Mouse (Mus musculus) MEL (cell line): Measurements from ENCODE around the gene Ccdc174. TPM values are rescaled to one million over a fixed set of nuclear protein-coding genes. Genes with fewer than 3 reads are reported as not detected.
A peak's percentile ranks its signal among the peaks of the same experiment; 100 is the strongest.

Experiments
- DNase-seq: peaks from one replicate; pipeline ENCODE4 v3.0.0; 2011; ENCODE audit warnings: low read depth, low spot score
- H3K27ac ChIP-seq: 2 replicates; pipeline ENCODE4 v1.5.1; 2012; ENCODE audit warnings: low read depth, mild to moderate bottlenecking, control low read depth, low read length, moderate library complexity; ENCODE audit not compliant: control insufficient read depth
- H3K27me3 ChIP-seq, 2 experiments: fragments of 150-350 bp in 1 of 2; sonication (generic) in 1 of 2; 2 replicates each; pipeline ENCODE4 v1.6.1; 2012; ENCODE audit warnings: low read length in 2 of 2, mild to moderate bottlenecking in 2 of 2, improper control_type of control experiment in 1 of 2, moderate library complexity in 1 of 2; ENCODE audit not compliant: insufficient read depth in 2 of 2, control insufficient read depth in 1 of 2
- H3K36me3 ChIP-seq, 2 experiments: 2 replicates each; pipeline ENCODE4 v1.6.1; 2012 to 2014; ENCODE audit warnings: low read length in 2 of 2, improper control_type of control experiment in 1 of 2, inconsistent platforms in 1 of 2, mild to moderate bottlenecking in 1 of 2; ENCODE audit not compliant: insufficient read depth in 2 of 2, control insufficient read depth in 1 of 2
- H3K4me1 ChIP-seq, 2 experiments: fragments of 150-350 bp in 1 of 2; sonication (generic) in 1 of 2; 2 replicates each; pipeline ENCODE4 v1.6.1; 2012; ENCODE audit warnings: low read length in 2 of 2, improper control_type of control experiment in 1 of 2, mild to moderate bottlenecking in 1 of 2; ENCODE audit not compliant: insufficient read depth in 2 of 2, control insufficient read depth in 1 of 2
- H3K4me3 ChIP-seq, 2 experiments: fragments of 150-350 bp in 1 of 2; sonication (generic) in 1 of 2; 2 replicates each; pipeline ENCODE4 v1.5.1; 2012; ENCODE audit warnings: low read depth in 2 of 2, low read length in 2 of 2, mild to moderate bottlenecking in 2 of 2, moderate library complexity in 2 of 2, control low read depth in 1 of 2, improper control_type of control experiment in 1 of 2; ENCODE audit not compliant: control insufficient read depth in 1 of 2, insufficient read depth in 1 of 2
- H3K79me2 ChIP-seq: 2 replicates; pipeline ENCODE4 v1.6.1; 2012; ENCODE audit warnings: mild to moderate bottlenecking, low read length, moderate library complexity; ENCODE audit not compliant: control insufficient read depth, poor library complexity, insufficient read depth
- H3K9ac ChIP-seq: 2 replicates; pipeline ENCODE4 v1.6.1; 2012; ENCODE audit warnings: low read depth, mild to moderate bottlenecking, control low read depth, low read length, moderate library complexity; ENCODE audit not compliant: control insufficient read depth, poor library complexity, severe bottlenecking
- H3K9me3 ChIP-seq: fragments of 150-350 bp; sonication (generic); replicated peaks from 2 replicates; pipeline ENCODE4 v1.6.1; 2012; ENCODE audit warnings: mild to moderate bottlenecking, low read length, improper control_type of control experiment, moderate library complexity; ENCODE audit not compliant: insufficient read depth
- BHLHE40 ChIP-seq: IDR thresholded peaks from 2 replicates; pipeline ENCODE4 v1.6.1; 2012; ENCODE audit warnings: low read depth, mild to moderate bottlenecking, inconsistent platforms, low read length, improper control_type of control experiment, borderline replicate concordance
- CHD2 ChIP-seq: IDR thresholded peaks from 2 replicates; pipeline ENCODE4 v1.6.1; 2011; ENCODE audit warnings: low read length, improper control_type of control experiment
- E2F4 ChIP-seq: IDR thresholded peaks from 2 replicates; pipeline ENCODE4 v1.6.1; 2011; ENCODE audit warnings: low read depth, low read length, improper control_type of control experiment, borderline replicate concordance
- ELF1 ChIP-seq: IDR thresholded peaks from 2 replicates; pipeline ENCODE4 v1.6.1; 2014; ENCODE audit warnings: low read depth, mild to moderate bottlenecking, inconsistent platforms, low read length, improper control_type of control experiment, moderate library complexity
- EP300 ChIP-seq, 2 experiments: IDR thresholded peaks; 2 replicates each; pipeline ENCODE4 v1.6.1; 2011; ENCODE audit warnings: improper control_type of control experiment in 2 of 2, low read length in 2 of 2, low read depth in 1 of 2, mild to moderate bottlenecking in 1 of 2
- ETS1 ChIP-seq: IDR thresholded peaks from 2 replicates; pipeline ENCODE4 v1.6.1; 2012; ENCODE audit warnings: low read depth, mild to moderate bottlenecking, inconsistent platforms, low read length, improper control_type of control experiment, moderate library complexity
- GATA1 ChIP-seq: IDR thresholded peaks from 2 replicates; pipeline ENCODE4 v1.6.1; 2011; ENCODE audit warnings: low read depth, low read length, improper control_type of control experiment
- JUND ChIP-seq: IDR thresholded peaks from 2 replicates; pipeline ENCODE4 v1.6.1; 2011; ENCODE audit warnings: low read depth, mild to moderate bottlenecking, improper control_type of control experiment, low read length
- KAT2A ChIP-seq: conservative IDR thresholded peaks from 2 replicates; pipeline ENCODE4 v1.6.1; 2012; ENCODE audit warnings: low read depth, low read length, improper control_type of control experiment, inconsistent platforms
- MAFK ChIP-seq: IDR thresholded peaks from 2 replicates; pipeline ENCODE4 v1.6.1; 2011; ENCODE audit warnings: low read depth, mild to moderate bottlenecking, low read length, improper control_type of control experiment, borderline replicate concordance
- MAZ ChIP-seq: IDR thresholded peaks from 2 replicates; pipeline ENCODE4 v1.6.1; 2012; ENCODE audit warnings: low read depth, mild to moderate bottlenecking, inconsistent platforms, low read length, improper control_type of control experiment
- MEF2A ChIP-seq: IDR thresholded peaks from 2 replicates; pipeline ENCODE4 v1.6.1; 2014; ENCODE audit warnings: low read depth, mild to moderate bottlenecking, inconsistent platforms, low read length, improper control_type of control experiment; ENCODE audit not compliant: poor library complexity, insufficient replicate concordance, severe bottlenecking; ENCODE audit errors: extremely low read depth
- MXI1 ChIP-seq: IDR thresholded peaks from 2 replicates; pipeline ENCODE4 v1.6.1; 2011; ENCODE audit warnings: mild to moderate bottlenecking, low read depth, low read length, improper control_type of control experiment
- MYB ChIP-seq: IDR thresholded peaks from 2 replicates; pipeline ENCODE4 v1.6.1; 2011; ENCODE audit warnings: mild to moderate bottlenecking, low read depth, low read length, improper control_type of control experiment
- NRF1 ChIP-seq: IDR thresholded peaks from 2 replicates; pipeline ENCODE4 v1.6.1; 2014; ENCODE audit warnings: low read depth, mild to moderate bottlenecking, inconsistent platforms, low read length, improper control_type of control experiment, moderate library complexity; ENCODE audit not compliant: poor library complexity, insufficient read depth, severe bottlenecking
- POLR2A ChIP-seq, 2 experiments: IDR thresholded peaks; 2 replicates each; pipeline ENCODE4 v1.6.1; 2011 to 2012; ENCODE audit warnings: low read length in 2 of 2, mild to moderate bottlenecking in 2 of 2, control low read depth in 1 of 2, improper control_type of control experiment in 1 of 2, low read depth in 1 of 2, moderate library complexity in 1 of 2; ENCODE audit not compliant: control insufficient read depth in 1 of 2, insufficient read depth in 1 of 2, poor library complexity in 1 of 2
- POLR2AphosphoS2 ChIP-seq: IDR thresholded peaks from 2 replicates; pipeline ENCODE4 v1.6.1; 2011; ENCODE audit warnings: low read length, improper control_type of control experiment
- POLR2AphosphoS5 ChIP-seq: IDR thresholded peaks from 2 replicates; pipeline ENCODE4 v1.6.1; 2012; ENCODE audit warnings: low read depth, borderline replicate concordance, mild to moderate bottlenecking, inconsistent platforms, low read length, moderate library complexity, mixed read lengths
- SIN3A ChIP-seq: IDR thresholded peaks from 2 replicates; pipeline ENCODE4 v1.6.1; 2012; ENCODE audit warnings: low read length, improper control_type of control experiment, inconsistent platforms
- SMC3 ChIP-seq: IDR thresholded peaks from 2 replicates; pipeline ENCODE4 v1.6.1; 2011; ENCODE audit warnings: low read depth, low read length, improper control_type of control experiment
- TAL1 ChIP-seq: IDR thresholded peaks from 2 replicates; pipeline ENCODE4 v1.6.1; 2012; ENCODE audit warnings: mild to moderate bottlenecking, inconsistent platforms, low read length, moderate library complexity, mixed read lengths
- TBP ChIP-seq: IDR thresholded peaks from 2 replicates; pipeline ENCODE4 v1.8.0; 2011; ENCODE audit warnings: low read depth, low read length, improper control_type of control experiment
- TCF12 ChIP-seq: IDR thresholded peaks from 2 replicates; pipeline ENCODE4 v1.6.1; 2014; ENCODE audit warnings: low read depth, mild to moderate bottlenecking, inconsistent platforms, low read length, improper control_type of control experiment, moderate library complexity
- UBTF ChIP-seq: IDR thresholded peaks from 2 replicates; pipeline ENCODE4 v1.6.1; 2012; ENCODE audit warnings: low read depth, mild to moderate bottlenecking, inconsistent platforms, low read length, improper control_type of control experiment, moderate library complexity, borderline replicate concordance; ENCODE audit not compliant: insufficient read depth
- ZMIZ1 ChIP-seq: IDR thresholded peaks from 2 replicates; pipeline ENCODE4 v1.6.1; 2012; ENCODE audit warnings: low read depth, mild to moderate bottlenecking, inconsistent platforms, low read length, improper control_type of control experiment, moderate library complexity
- ZNF384 ChIP-seq: IDR thresholded peaks from 2 replicates; pipeline ENCODE4 v1.6.1; 2012; ENCODE audit warnings: low read depth, mild to moderate bottlenecking, inconsistent platforms, low read length, improper control_type of control experiment
- polyA plus RNA-seq, 2 experiments: library from polyadenylated mRNA; stranded (reverse) in 1 of 2; unstranded in 1 of 2; fragments of >175 nt in 1 of 2; fragments of >200 nt in 1 of 2; gene quantifications; 2 replicates each; pipeline versions ENCODE4 v1.2.1 to v1.2.4; 2012; ENCODE audit warnings: low replicate concordance in 2 of 2, low read depth in 1 of 2; ENCODE audit not compliant: insufficient read length in 2 of 2, insufficient read depth in 1 of 2, missing spikeins in 1 of 2
- total RNA-seq: library from RNA; depleted of rRNA; stranded (reverse); fragments of 300-350 nt; gene quantifications from 2 replicates; pipeline ENCODE4 v1.2.3, GENCODE M21; 2012

Gene Ccdc174
- total and polyA plus RNA-seq, 3 experiments: 15.6 to 20.2 TPM; not detected in 1

GRCm38 (mm10) chr6:91872781-91873180, 5.1 kb upstream of the Ccdc174 start:
- TF ChIP-seq E2F4: no peak
- peak; percentile 25 for TF ChIP-seq TAL1
- TF ChIP-seq MXI1: no peak
- peak; percentile 66; the same call in 1 of the 2 replicates for TF ChIP-seq ZNF384
- no peak for TF ChIP-seq NRF1
- 0 out of 4 replicates have a peak, but pooled peaks have one; percentile 11 to 24 for TF ChIP-seq EP300 (IDR thresholded peaks at IDR 0.05; ENCODE audit: low read depth in 1 of 2, low read length in 2 of 2)
- no peaks in the 10 kb centered on the region for H3K9me3 ChIP-seq
- peaks cover 0 to 5% of the 10 kb centered on the region in 2 experiments; a peak in 2 of 4 replicates for H3K36me3 ChIP-seq
- H3K27me3 ChIP-seq: peaks cover 0 to 7% of the 10 kb centered on the region in 2 experiments; a peak in 3 of 4 replicates
- H3K27ac ChIP-seq: no peak overlapping the region
- no peak for DNase-seq
- no peaks in the 10 kb centered on the region for H3K79me2 ChIP-seq
- H3K9ac ChIP-seq: no peak overlapping the region
- no peak overlapping the region for H3K4me3 ChIP-seq
- peaks cover 0 to 4% of the 10 kb centered on the region in 2 experiments; a peak in 1 of 4 replicates for H3K4me1 ChIP-seq

- H3K4me3 ChIP-seq: no peak overlapping the region
- H3K79me2 ChIP-seq: peaks cover 6% of the 10 kb centered on the region; the same call in 1 of the 2 replicates
- H3K9me3 ChIP-seq: no peaks in the 10 kb centered on the region
- peaks cover 0 to 8% of the 10 kb centered on the region in 2 experiments for H3K4me1 ChIP-seq
- no peaks in the 10 kb centered on the region for H3K27me3 ChIP-seq
- no peak for TF ChIP-seq POLR2AphosphoS5
- peak; percentile 32; the same call in 1 of the 2 replicates for TF ChIP-seq ETS1
- TF ChIP-seq MAFK: no peak
- no peak for TF ChIP-seq ZMIZ1
- TF ChIP-seq MYB: peak; percentile 47; the same call in 1 of the 2 replicates
- TF ChIP-seq SIN3A: peak; percentile 36; the same call in 1 of the 2 replicates
- TF ChIP-seq NRF1: no peak
- no peak for TF ChIP-seq ZNF384
- peak; percentile 56 to 72; a peak in 3 of 4 replicates for TF ChIP-seq EP300 (IDR thresholded peaks at IDR 0.05; ENCODE audit: low read depth in 1 of 2, low read length in 2 of 2)
- TF ChIP-seq POLR2AphosphoS2: no peak
- no peak for TF ChIP-seq KAT2A
- peak; percentile 46 for TF ChIP-seq GATA1
- TF ChIP-seq UBTF: no peak
- no peak for TF ChIP-seq TAL1
- peak; percentile 42; the same call in 1 of the 2 replicates for TF ChIP-seq TCF12
- no peak for TF ChIP-seq TBP
- TF ChIP-seq MEF2A: no peak
- no peak for TF ChIP-seq JUND
- TF ChIP-seq E2F4: no peak
- TF ChIP-seq MXI1: no peak
- no peak for TF ChIP-seq POLR2A (IDR thresholded peaks at IDR 0.05; ENCODE audit: control insufficient read depth in 1 of 2, insufficient read depth in 1 of 2, low read depth in 1 of 2, low read length in 2 of 2, poor library complexity in 1 of 2)
- no peak for TF ChIP-seq BHLHE40
- no peak for TF ChIP-seq SMC3
- TF ChIP-seq MAZ: no peak
- TF ChIP-seq CHD2: no peak
- no peak for TF ChIP-seq ELF1
- H3K36me3 ChIP-seq: peaks cover 8 to 23% of the 10 kb centered on the region in 2 experiments
- H3K27ac ChIP-seq: no peak overlapping the region
- H3K9ac ChIP-seq: no peak overlapping the region
- DNase-seq: peak; percentile 53
Observed at GRCm38 (mm10) chr6:91883859-91884258, 6.0 kb downstream of the Ccdc174 start.
